Mouse (Mus musculus) granulocyte monocyte progenitor cell, adult 5-6 weeks (primary cell): ENCODE data around the gene Tmsb10. TPM values are rescaled to one million over a fixed set of nuclear protein-coding genes. Genes with fewer than 3 reads are reported as not detected.

Experiments
- ATAC-seq: replicated peaks from 2 replicates; pipeline ENCODE4 v1.8.0; 2016; ENCODE audit warnings: mild to moderate bottlenecking, moderate TSS enrichment, inconsistent platforms; ENCODE audit not compliant: poor library complexity, severe bottlenecking
- total RNA-seq, 2 experiments: library from RNA; stranded (forward) in 1 of 2; stranded (reverse) in 1 of 2; fragments of 200-712, 200-1000 nt in 1 of 2; fragments of >200 nt in 1 of 2; fragmentation: Nextera tagmentation in 1 of 2; gene quantifications; 2 replicates each; pipeline ENCODE4 v1.2.3; 2014 to 2017

Tmsb10 gene
- total RNA-seq, 2 experiments from 2014 or later, result 357 to 601 TPM

GRCm38 (mm10) chr6:72914087-72914749 is 44.3 kb downstream of the Tmsb10 start:
- no peak for ATAC-seq

GRCm38 (mm10) chr6:72911261-72911660 is 47.3 kb downstream of the Tmsb10 start:
- ATAC-seq, result no peak

Other genes with a start within 250 kb of the Tmsb10 start
- 3.4 TPM in 1 of 2 replicates, not detected in the other for gene Tcf7l1, start 169.5 kb downstream of the Tmsb10 start, total RNA-seq (2014; fragmentation: Nextera tagmentation)
- gene Tcf7l1, start 169.5 kb downstream of the Tmsb10 start, total RNA-seq (2017), result 0.26 TPM in 1 of 2 replicates, not detected in the other
- gene Kcmf1, start 58.8 kb downstream of the Tmsb10 start, total RNA-seq (2014; fragmentation: Nextera tagmentation), result 46.3 TPM in 2 replicates
- 101 and 122 TPM in 2 replicates for gene Kcmf1, start 58.8 kb downstream of the Tmsb10 start, total RNA-seq (2017)